Mouse (Mus musculus) MEL (cell line): ENCODE measurements around the gene Krtap16-1.

ENCODE experiments used
- CHD1 ChIP-seq: IDR thresholded peaks from 2 replicates; pipeline ENCODE4 v1.6.1; 2012; ENCODE audit warnings: low read depth, mild to moderate bottlenecking, inconsistent platforms, low read length, improper control_type of control experiment
- CHD2 ChIP-seq: IDR thresholded peaks from 2 replicates; pipeline ENCODE4 v1.6.1; 2011; ENCODE audit warnings: low read length, improper control_type of control experiment
- CTCF ChIP-seq, 3 experiments: IDR thresholded peaks in 2 of 3; conservative IDR thresholded peaks in 1 of 3; 2 replicates each; pipeline ENCODE4 v1.5.1; 2011 to 2012; ENCODE audit warnings: low read length in 3 of 3, low read depth in 2 of 3, mild to moderate bottlenecking in 2 of 3, improper control_type of control experiment in 1 of 3, inconsistent platforms in 1 of 3, mixed read lengths in 1 of 3, moderate library complexity in 1 of 3; ENCODE audit not compliant: control insufficient read depth in 1 of 3, insufficient read depth in 1 of 3, poor library complexity in 1 of 3, severe bottlenecking in 1 of 3
- ELF1 ChIP-seq: IDR thresholded peaks from 2 replicates; pipeline ENCODE4 v1.6.1; 2014; ENCODE audit warnings: low read depth, mild to moderate bottlenecking, inconsistent platforms, low read length, improper control_type of control experiment, moderate library complexity
- EP300 ChIP-seq, 2 experiments: IDR thresholded peaks; 2 replicates each; pipeline ENCODE4 v1.6.1; 2011; ENCODE audit warnings: improper control_type of control experiment in 2 of 2, low read length in 2 of 2, low read depth in 1 of 2, mild to moderate bottlenecking in 1 of 2
- GATA1 ChIP-seq: IDR thresholded peaks from 2 replicates; pipeline ENCODE4 v1.6.1; 2011; ENCODE audit warnings: low read depth, low read length, improper control_type of control experiment
- MEF2A ChIP-seq: IDR thresholded peaks from 2 replicates; pipeline ENCODE4 v1.6.1; 2014; ENCODE audit warnings: low read depth, mild to moderate bottlenecking, inconsistent platforms, low read length, improper control_type of control experiment; ENCODE audit not compliant: poor library complexity, insufficient replicate concordance, severe bottlenecking; ENCODE audit errors: extremely low read depth
- NELFE ChIP-seq: IDR thresholded peaks from 2 replicates; pipeline ENCODE4 v1.6.1; 2011; ENCODE audit warnings: low read depth, low read length, improper control_type of control experiment
- SIN3A ChIP-seq: IDR thresholded peaks from 2 replicates; pipeline ENCODE4 v1.6.1; 2012; ENCODE audit warnings: low read length, improper control_type of control experiment, inconsistent platforms
- USF2 ChIP-seq, 2 experiments: IDR thresholded peaks; 2 replicates each; pipeline ENCODE4 v1.6.1; 2011 to 2012; ENCODE audit warnings: improper control_type of control experiment in 2 of 2, low read length in 2 of 2, borderline replicate concordance in 1 of 2, inconsistent platforms in 1 of 2, low read depth in 1 of 2, mild to moderate bottlenecking in 1 of 2; ENCODE audit not compliant: insufficient read depth in 1 of 2
- ZC3H11A ChIP-seq: IDR thresholded peaks from 2 replicates; pipeline ENCODE4 v1.6.1; 2012; ENCODE audit warnings: low read depth, mild to moderate bottlenecking, inconsistent platforms, low read length, improper control_type of control experiment
- ZNF384 ChIP-seq: IDR thresholded peaks from 2 replicates; pipeline ENCODE4 v1.6.1; 2012; ENCODE audit warnings: low read depth, mild to moderate bottlenecking, inconsistent platforms, low read length, improper control_type of control experiment

DNA sequence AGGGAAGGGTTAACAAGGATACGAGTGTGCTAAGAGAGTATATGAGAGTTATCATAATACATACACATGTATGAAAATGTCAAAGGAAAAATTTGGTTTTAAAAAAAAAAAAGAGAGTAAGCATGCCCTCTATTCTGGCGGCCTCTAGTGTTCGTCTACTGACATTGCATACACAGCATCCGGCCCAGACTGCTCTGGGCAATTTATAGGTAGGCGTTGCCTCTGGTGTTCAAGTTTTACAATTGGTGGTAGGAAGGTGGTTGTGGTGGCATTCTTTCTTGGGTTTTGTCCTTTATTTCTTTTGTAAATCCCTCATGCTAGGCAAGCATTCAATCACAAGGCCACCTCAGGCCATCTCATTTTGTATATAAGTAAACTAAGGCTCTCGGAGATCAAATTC lies 18.4 kb upstream of the Krtap16-1 start:
- peak; percentile 71 to 81 (median 76) for TF ChIP-seq CTCF (IDR thresholded peaks at IDR 0.05 in 2 of 3, conservative IDR thresholded peaks at IDR 0.05 in 1 of 3; ENCODE audit: control insufficient read depth in 1 of 3, insufficient read depth in 1 of 3, low read depth in 2 of 3, low read length in 3 of 3, poor library complexity in 1 of 3, severe bottlenecking in 1 of 3)
- TF ChIP-seq ELF1: no peak
- no peak for TF ChIP-seq USF2 (IDR thresholded peaks at IDR 0.05; ENCODE audit: borderline replicate concordance in 1 of 2, insufficient read depth in 1 of 2, low read depth in 1 of 2, low read length in 2 of 2)
- no peak for TF ChIP-seq EP300 (IDR thresholded peaks at IDR 0.05; ENCODE audit: low read depth in 1 of 2, low read length in 2 of 2)
- TF ChIP-seq CHD2: no peak
- TF ChIP-seq SIN3A: no peak
- TF ChIP-seq ZC3H11A: peak; percentile 47
- no peak for TF ChIP-seq CHD1
- TF ChIP-seq GATA1: no peak
- TF ChIP-seq NELFE: no peak
- TF ChIP-seq MEF2A: no peak
- peak; percentile 97 for TF ChIP-seq ZNF384
